In genomic region chr19:24571756-24572181, GRCm38 (mm10) we compare ENCODE assay signal across 12 mouse cellular contexts. TPM values are rescaled to one million over a fixed set of nuclear protein-coding genes. Genes with fewer than 3 reads are reported as not detected.
A peak's percentile ranks its signal among the peaks of the same experiment; 100 is the strongest.
DNase-seq lines count a peak whose midpoint lies in the region; ATAC-seq and TF ChIP-seq lines count a peak whose summit lies in the region.
"Had no signal": no experiment of that assay in that cellular context is flagged by ENCODE, and none has a peak within 500 bp of the region (broad histone marks: within the 10 kb centered on the region; RNA-seq: fewer than 3 reads in every experiment).

No protein-coding gene starts in this region.

- 0 out of 2 replicates have a peak overlapping the region, but pooled peaks have one; percentile 5 for H3K4me2 ChIP-seq in heart, embryonic 13.5 days
- H3K4me2 ChIP-seq in lung, postnatal 0 days (replicated peaks; ENCODE audit: low read depth, low read length) = no peak overlapping the region
- no peak overlapping the region for H3K4me2 ChIP-seq in intestine, embryonic 16.5 days (ENCODE audit: low read depth, low read length)

- no peak overlapping the region for H3K9ac ChIP-seq in heart, embryonic 13.5 days
- no peak overlapping the region for H3K9ac ChIP-seq in lung, postnatal 0 days (replicated peaks; ENCODE audit: low read depth)
- H3K9ac ChIP-seq in intestine, embryonic 16.5 days (ENCODE audit: low read depth, low read length) = no peak overlapping the region
- H3K9ac ChIP-seq: liver, postnatal 0 days had no signal

- 0 out of 2 replicates have a peak, but pooled peaks have one; percentile 4 for TF ChIP-seq CTCF in lung, postnatal 0 days (IDR thresholded peaks at IDR 0.05)

- no peaks in the 10 kb centered on the region for H3K9me3 ChIP-seq in heart, embryonic 13.5 days
- H3K9me3 ChIP-seq in lung, postnatal 0 days (ENCODE audit: low read length) = no peaks in the 10 kb centered on the region
- no peaks in the 10 kb centered on the region for H3K9me3 ChIP-seq in intestine, embryonic 16.5 days (ENCODE audit: control insufficient read depth, low read length)

- peak; percentile 42 for DNase-seq in ES-CJ7 (ENCODE audit: low read depth, low spot score)
- DNase-seq in adrenal gland, postnatal 10 days = peak; percentile 16
- DNase-seq in lung, postnatal 0 days (ENCODE audit: low spot score) = peak; percentile 67
- DNase-seq in natural killer cell, adult 2 months (ENCODE audit: low spot score in 2 of 2) = no peak
- DNase-seq in right cerebral cortex, postnatal 14 days = no peak
- DNase-seq: gastrocnemius, postnatal 10 days; kidney, adult 9 months; liver, postnatal 0 days; right cerebral cortex, postnatal 4 days; thymus, adult 18-20 months had no signal

- no peaks in the 10 kb centered on the region for H3K36me3 ChIP-seq in heart, embryonic 13.5 days
- no peaks in the 10 kb centered on the region for H3K36me3 ChIP-seq in lung, postnatal 0 days (ENCODE audit: insufficient read depth, low read length)
- no peaks in the 10 kb centered on the region for H3K36me3 ChIP-seq in intestine, embryonic 16.5 days (ENCODE audit: control insufficient read depth, insufficient read depth, low read length)

- H3K27me3 ChIP-seq in heart, embryonic 13.5 days (replicated peaks) = no peaks in the 10 kb centered on the region
- H3K27me3 ChIP-seq in lung, postnatal 0 days (replicated peaks; ENCODE audit: insufficient read depth, low read length) = no peaks in the 10 kb centered on the region
- H3K27me3 ChIP-seq in intestine, embryonic 16.5 days (replicated peaks; ENCODE audit: control insufficient read depth, insufficient read depth, low read length) = no peaks in the 10 kb centered on the region

- peak overlapping the region; percentile 60 for H3K27ac ChIP-seq in heart, embryonic 13.5 days (replicated peaks)
- H3K27ac ChIP-seq in lung, postnatal 0 days (ENCODE audit: low read length) = no peak overlapping the region
- no peak overlapping the region for H3K27ac ChIP-seq in intestine, embryonic 16.5 days (ENCODE audit: low read length)

- ATAC-seq in heart, embryonic 13.5 days (ENCODE audit: extremely low read depth, insufficient number of reproducible peaks, low FRiP score, low TSS enrichment) = peak; percentile 87; the same call in 1 of the 2 replicates
- ATAC-seq in lung, postnatal 0 days = peak; percentile 98
- ATAC-seq in intestine, embryonic 16.5 days = no peak
- ATAC-seq: liver, postnatal 0 days had no signal

- WGBS in heart, embryonic 13.5 days = 19% methylated on average over 7 of the region's 7 CpGs
- 42% methylated on average over 7 of the region's 7 CpGs for WGBS in lung, postnatal 0 days
- WGBS in intestine, embryonic 16.5 days = 45% methylated on average over 7 of the region's 7 CpGs

- no peak overlapping the region for H3K4me3 ChIP-seq in heart, embryonic 13.5 days
- no peak overlapping the region for H3K4me3 ChIP-seq in lung, postnatal 0 days (ENCODE audit: low read depth, low read length)
- no peak overlapping the region for H3K4me3 ChIP-seq in intestine, embryonic 16.5 days (ENCODE audit: low read length)

- peak; percentile 64 for TF ChIP-seq EP300 in lung, postnatal 0 days (IDR thresholded peaks at IDR 0.05)

- peaks cover 20% of the 10 kb centered on the region for H3K4me1 ChIP-seq in heart, embryonic 13.5 days
- H3K4me1 ChIP-seq in lung, postnatal 0 days (ENCODE audit: insufficient read depth, low read depth, low read length) = no peaks in the 10 kb centered on the region
- no peaks in the 10 kb centered on the region for H3K4me1 ChIP-seq in intestine, embryonic 16.5 days (ENCODE audit: control insufficient read depth, insufficient read depth, low read length)

RNA-seq across cellular contexts. Expression of gene Pip5k1b, which starts 16.1 kb away (rescaled TPM):
- 10 to 100 TPM; 18.8 to 20.0 TPM for total RNA-seq in adrenal gland, postnatal 10 days (2021)
- 6.8 and 7.0 TPM in 2 replicates for polyA plus RNA-seq in heart, embryonic 13.5 days (2015; fragmentation: Nextera tagmentation; extraction: Ambion mirVana)
- 14.1 and 14.5 TPM in 2 replicates for polyA plus RNA-seq in lung, postnatal 0 days (2015; fragmentation: Nextera tagmentation; extraction: Ambion mirVana)
- 22.1 and 26.1 TPM in 2 replicates for polyA plus RNA-seq in intestine, embryonic 16.5 days (2015; fragmentation: Nextera tagmentation; extraction: Ambion mirVana)

Comparison
In these comparisons a context has a peak if more than half of its experiments do, and no peak if none do; other contexts are left out.
1. DNase-seq: peak in ES-CJ7 (single experiment), adrenal gland, postnatal 10 days (single experiment) and lung, postnatal 0 days (single experiment); none in natural killer cell, adult 2 months (0 of 2) and right cerebral cortex, postnatal 14 days (single experiment).